Mouse (Mus musculus) layer of hippocampus, adult 6 months (tissue): ENCODE data around the gene Serpinb5. TPM values are rescaled to one million over a fixed set of nuclear protein-coding genes. Genes with fewer than 3 reads are reported as not detected.

ENCODE experiments used
- long read RNA-seq, 2 experiments: library from polyadenylated mRNA; unstranded; transcript quantifications; one replicate each; pipeline ENCODE4 v2.0.0; 2019 to 2020
- polyA plus RNA-seq: library from polyadenylated mRNA; unstranded; fragments of <200 nt; fragmentation: Nextera tagmentation; gene quantifications from 2 replicates; pipeline ENCODE4 v1.2.3, GENCODE M21; 2021

Serpinb5 gene
- polyA plus RNA-seq: 0.40 TPM in 1 of 2 replicates, not detected in the other
- long read RNA-seq, experiment 1: 0 reads
- long read RNA-seq, experiment 2: 0 reads

DNA sequence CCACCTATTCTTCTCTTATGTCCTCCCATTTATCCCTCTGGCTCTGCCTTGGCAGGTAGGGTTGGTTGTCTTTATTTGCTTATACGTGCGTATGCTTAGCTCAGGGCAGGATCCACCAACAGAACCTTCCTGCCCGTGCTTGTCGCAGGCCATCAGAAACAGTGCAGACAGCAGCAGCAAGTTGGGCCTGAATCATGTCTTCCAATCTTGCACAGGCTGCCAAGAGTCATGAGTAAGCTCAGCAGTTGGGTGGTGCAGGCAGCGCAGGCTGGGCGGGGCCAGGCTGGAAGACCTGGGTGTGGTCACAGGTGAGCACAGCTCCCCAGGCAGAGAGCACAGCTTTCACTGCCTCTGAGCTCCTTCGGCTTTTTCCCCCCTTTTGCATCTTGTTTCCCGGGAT, at the start of gene Serpinb5:
Gene Serpinb5 (plus strand): TSS at position 327 of the 400 bp plus-strand sequence.

Other genes starting within 250 kb of the Serpinb5 start
- 2.5 and 2.7 TPM in 2 replicates for gene Bcl2, start 146.9 kb upstream of the Serpinb5 start, polyA plus RNA-seq
- gene Kdsr, start 101.4 kb upstream of the Serpinb5 start, polyA plus RNA-seq: 10.0 and 11.5 TPM in 2 replicates
- 21.1 and 24.5 TPM in 2 replicates for gene Vps4b, start 64.4 kb upstream of the Serpinb5 start, polyA plus RNA-seq
- gene Serpinb12, start 73.3 kb downstream of the Serpinb5 start, polyA plus RNA-seq: not detected in 2 replicates
- gene Serpinb13, start 119.8 kb downstream of the Serpinb5 start, polyA plus RNA-seq: not detected in 2 replicates
- not detected in 2 replicates for gene Serpinb3a, start 191.1 kb downstream of the Serpinb5 start, polyA plus RNA-seq
- gene Serpinb3d, start 222.3 kb downstream of the Serpinb5 start, polyA plus RNA-seq: not detected in 2 replicates